Mouse (Mus musculus) intestine, embryonic 15.5 days (tissue): ENCODE results near the gene Fam129b. TPM values are rescaled to one million over a fixed set of nuclear protein-coding genes. Genes with fewer than 3 reads are reported as not detected.

Source experiments
- ATAC-seq: fragments of 200-750 bp; cut with Nextera tagmentation; 2 replicates; pipeline ENCODE4 v1.8.0; 2017; ENCODE audit warnings: moderate TSS enrichment, moderate library complexity
- H3K27ac ChIP-seq: fragments of 300-500 bp; sonication (generic); 2 replicates; pipeline ENCODE4 v1.5.1; 2015; ENCODE audit warnings: mild to moderate bottlenecking, inconsistent platforms
- H3K27me3 ChIP-seq: fragments of 300-500 bp; sonication (generic); replicated peaks from 2 replicates; pipeline ENCODE4 v1.6.1; 2015; ENCODE audit warnings: inconsistent platforms
- H3K36me3 ChIP-seq: fragments of 300-500 bp; sonication (generic); 2 replicates; pipeline ENCODE4 v1.6.1; 2015; ENCODE audit warnings: inconsistent platforms
- H3K4me1 ChIP-seq: fragments of 300-500 bp; sonication (generic); replicated peaks from 2 replicates; pipeline ENCODE4 v1.6.1; 2015; ENCODE audit warnings: inconsistent platforms
- H3K4me2 ChIP-seq: fragments of 300-500 bp; sonication (generic); replicated peaks from 2 replicates; pipeline ENCODE4 v1.6.1; 2015; ENCODE audit warnings: mild to moderate bottlenecking, inconsistent platforms
- H3K4me3 ChIP-seq: fragments of 300-500 bp; sonication (generic); replicated peaks from 2 replicates; pipeline ENCODE4 v1.5.1; 2015; ENCODE audit warnings: inconsistent platforms
- H3K9ac ChIP-seq: fragments of 300-500 bp; sonication (generic); 2 replicates; pipeline ENCODE4 v1.6.1; 2015; ENCODE audit warnings: inconsistent platforms
- H3K9me3 ChIP-seq: fragments of 300-500 bp; sonication (generic); 2 replicates; pipeline ENCODE4 v1.6.1; 2016; ENCODE audit warnings: inconsistent platforms
- WGBS: fragments of 180-500 bp; shearing (Covaris S2); methylation state at CpG from one replicate; pipeline ENCODE4 v1.1.7; 2015; 5-methylcytosine and 5-hydroxymethylcytosine counted together
- polyA plus RNA-seq: library from polyadenylated mRNA; unstranded; fragments of >200 nt; fragmentation: Nextera tagmentation; extraction: Ambion mirVana; gene quantifications from 2 replicates; pipeline ENCODE4 v1.2.1, GENCODE M21; 2015

Gene Fam129b
- polyA plus RNA-seq, 1 experiment from 2014 or later, result 40.4 TPM

GRCm38 (mm10) chr2:32964659-32965457 lies 88.9 kb downstream of the Fam129b start:
- H3K4me2 ChIP-seq, result peak overlapping the region; percentile 76; the same call in 1 of the 2 replicates
- H3K4me1 ChIP-seq, result peaks cover 33% of the 10 kb centered on the region
- H3K36me3 ChIP-seq, result peaks cover 19% of the 10 kb centered on the region
- no peak overlapping the region for H3K9ac ChIP-seq
- H3K27ac ChIP-seq, result peak overlapping the region; percentile 23; the same call in 1 of the 2 replicates
- ATAC-seq, result no peak
- 36% methylated on average over 10 of the region's 10 CpGs for whole genome bisulfite sequencing
- no peaks in the 10 kb centered on the region for H3K9me3 ChIP-seq
- H3K4me3 ChIP-seq, result no peak overlapping the region
- H3K27me3 ChIP-seq, result no peaks in the 10 kb centered on the region

DNA sequence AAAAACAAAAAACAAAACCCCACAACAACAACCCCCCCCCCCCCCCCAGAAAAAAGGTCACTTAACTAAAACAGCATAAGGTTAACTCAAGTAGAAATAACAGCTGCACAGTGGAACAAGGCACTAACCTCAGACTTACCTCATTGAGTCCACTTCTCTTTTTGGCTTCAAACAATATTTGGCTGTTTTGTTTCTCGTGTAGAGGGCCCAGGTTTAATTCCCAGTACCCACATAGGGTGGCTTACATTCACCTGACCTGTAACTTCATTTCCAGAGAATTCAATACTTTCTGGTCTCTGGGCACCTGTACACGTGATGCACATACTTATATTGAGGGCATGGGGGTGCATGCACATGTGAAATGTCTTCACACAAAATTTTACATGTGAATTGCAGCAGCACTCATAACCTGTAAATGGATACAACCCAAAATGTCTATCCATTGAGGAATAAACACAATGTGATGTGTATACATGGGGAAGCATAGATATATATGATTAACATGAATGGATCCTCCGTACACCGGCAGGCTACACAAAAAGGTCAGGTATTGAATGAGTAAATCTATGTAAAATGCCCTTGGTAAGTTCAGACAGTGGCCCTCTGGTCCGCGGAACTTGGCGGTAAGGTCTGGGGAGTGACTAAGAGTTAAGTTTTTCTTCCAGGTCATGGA lies 89.7 kb downstream of the Fam129b start:
- Histone ChIP-seq H3K27me3 (no peaks in the 10 kb centered on the region), H3K27ac (no peak overlapping the region; the same call in 1 of the 2 replicates), H3K4me2 (peak overlapping the region; percentile 86), H3K9me3 (no peaks in the 10 kb centered on the region), H3K9ac (no peak overlapping the region), H3K4me1 (peaks cover 29% of the 10 kb centered on the region), H3K36me3 (peaks cover 19% of the 10 kb centered on the region), H3K4me3 (no peak overlapping the region)
- no peak for ATAC-seq
- 16% methylated on average over 7 of the region's 7 CpGs for WGBS

DNA sequence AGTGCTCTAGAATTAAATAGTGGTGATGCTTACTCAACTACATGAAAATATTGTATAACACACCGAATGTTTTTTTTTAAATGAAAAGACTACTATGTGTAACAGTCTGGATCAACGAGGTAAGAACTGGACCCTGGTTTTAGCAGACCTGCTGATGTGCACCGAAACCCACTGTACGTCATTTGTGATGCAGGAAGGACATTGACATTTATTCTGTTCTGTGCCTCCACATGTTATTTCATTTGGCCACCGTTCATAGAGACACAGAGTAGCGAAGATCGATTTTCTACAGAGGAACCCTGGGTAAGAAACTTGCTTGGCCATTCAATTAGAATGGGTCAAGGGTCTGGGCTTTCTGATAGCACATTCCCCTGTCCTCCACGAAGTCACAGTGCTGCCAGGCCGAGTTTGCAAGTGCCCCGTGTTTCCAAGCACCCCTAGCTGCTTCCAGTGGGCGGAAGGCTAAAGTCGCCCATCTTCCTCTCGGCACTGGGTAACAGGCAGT lies 90.3 kb downstream of the Fam129b start:
- Histone ChIP-seq H3K9ac (peak overlapping the region; percentile 67), H3K36me3 (peaks cover 19% of the 10 kb centered on the region), H3K4me2 (peak overlapping the region; percentile 86), H3K9me3 (no peaks in the 10 kb centered on the region), H3K27me3 (no peaks in the 10 kb centered on the region), H3K4me1 (peaks cover 25% of the 10 kb centered on the region), H3K27ac (peak overlapping the region; percentile 97), H3K4me3 (peak overlapping the region; percentile 59)
- no peak for ATAC-seq
- 12% methylated on average over 13 of the region's 13 CpGs for WGBS

GRCm38 (mm10) chr2:32966689-32967631 lies 91.0 kb downstream of the Fam129b start:
- H3K27me3 ChIP-seq, result no peaks in the 10 kb centered on the region
- H3K9ac ChIP-seq, result peak overlapping the region; percentile 67
- WGBS, result under 1% methylated on average over 55 of the region's 55 CpGs
- no peaks in the 10 kb centered on the region for H3K9me3 ChIP-seq
- ATAC-seq, result peak; percentile 86
- peak overlapping the region; percentile 86 for H3K4me2 ChIP-seq
- H3K36me3 ChIP-seq, result peaks cover 19% of the 10 kb centered on the region
- peak overlapping the region; percentile 97 for H3K27ac ChIP-seq
- H3K4me3 ChIP-seq, result peak overlapping the region; percentile 59
- H3K4me1 ChIP-seq, result peaks cover 25% of the 10 kb centered on the region

GRCm38 (mm10) chr2:32968024-32968614 lies 92.2 kb downstream of the Fam129b start:
- Histone ChIP-seq H3K27me3 (no peaks in the 10 kb centered on the region), H3K4me1 (peaks cover 22% of the 10 kb centered on the region), H3K36me3 (peaks cover 17% of the 10 kb centered on the region), H3K9me3 (no peaks in the 10 kb centered on the region), H3K4me3 (no peak overlapping the region), H3K27ac (no peak overlapping the region), H3K9ac (no peak overlapping the region), H3K4me2 (no peak overlapping the region)
- 85% methylated on average over 9 of the region's 9 CpGs for WGBS
- no peak for ATAC-seq

DNA sequence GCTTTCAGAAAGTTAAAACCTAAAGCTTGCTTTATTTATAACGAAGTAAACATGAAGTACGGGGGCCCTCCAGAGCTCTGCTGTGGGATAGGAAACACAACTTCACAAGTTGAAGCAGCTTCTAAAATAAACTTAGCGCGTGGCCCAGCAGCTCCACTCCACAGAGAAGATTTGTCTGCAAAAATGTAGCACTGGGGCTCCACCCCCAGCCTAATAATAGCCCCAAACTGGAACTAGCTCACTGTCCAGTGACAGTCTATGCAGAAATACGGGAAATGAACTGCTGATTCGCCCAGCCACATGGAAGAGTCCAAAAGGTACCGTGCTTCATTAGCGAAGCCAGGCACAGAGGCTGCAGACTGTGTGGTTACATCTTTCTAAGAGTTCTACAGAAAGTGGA lies 93.4 kb downstream of the Fam129b start:
- H3K36me3 ChIP-seq, result peaks cover 5% of the 10 kb centered on the region
- ATAC-seq, result no peak
- H3K27me3 ChIP-seq, result no peaks in the 10 kb centered on the region
- H3K27ac ChIP-seq, result no peak overlapping the region
- peaks cover 12% of the 10 kb centered on the region for H3K4me1 ChIP-seq
- no peak overlapping the region for H3K9ac ChIP-seq
- WGBS, result 76% methylated on average over 8 of the region's 8 CpGs
- no peak overlapping the region for H3K4me3 ChIP-seq
- H3K4me2 ChIP-seq, result no peak overlapping the region
- no peaks in the 10 kb centered on the region for H3K9me3 ChIP-seq

- H3K27ac ChIP-seq, result no peak overlapping the region
- no peak for ATAC-seq
- 59% methylated on average over 9 of the region's 9 CpGs for WGBS
- H3K9ac ChIP-seq, result no peak overlapping the region
- H3K4me1 ChIP-seq, result peaks cover 7% of the 10 kb centered on the region
- H3K4me2 ChIP-seq, result no peak overlapping the region
- no peaks in the 10 kb centered on the region for H3K9me3 ChIP-seq
- H3K4me3 ChIP-seq, result no peak overlapping the region
- no peaks in the 10 kb centered on the region for H3K27me3 ChIP-seq
- no peaks in the 10 kb centered on the region for H3K36me3 ChIP-seq
Observed at GRCm38 (mm10) chr2:32971235-32971634, 95.3 kb downstream of the Fam129b start.

DNA sequence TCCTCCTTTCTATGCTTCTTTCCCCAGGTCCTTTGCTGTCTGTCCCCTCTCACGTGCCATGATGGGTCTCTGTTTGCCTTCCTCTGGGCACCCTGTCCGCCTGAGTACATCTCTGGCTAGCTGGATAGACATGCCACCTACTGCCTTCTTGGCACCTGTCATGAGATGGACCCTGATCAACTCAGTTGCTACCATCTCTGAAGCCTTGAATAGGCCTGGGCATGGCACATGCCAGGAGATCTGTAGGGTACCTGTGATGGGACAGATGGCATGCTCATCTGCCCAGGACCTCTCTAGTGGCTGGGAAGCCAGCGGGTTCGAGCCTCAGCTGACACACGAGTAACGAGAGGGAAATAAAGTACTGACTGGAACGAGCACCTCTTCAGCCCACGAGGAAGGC lies 98.3 kb downstream of the Fam129b start:
- no peak for ATAC-seq
- H3K9me3 ChIP-seq, result no peaks in the 10 kb centered on the region
- H3K27ac ChIP-seq, result no peak overlapping the region
- H3K9ac ChIP-seq, result no peak overlapping the region
- H3K4me3 ChIP-seq, result no peak overlapping the region
- no peaks in the 10 kb centered on the region for H3K36me3 ChIP-seq
- H3K27me3 ChIP-seq, result no peaks in the 10 kb centered on the region
- H3K4me1 ChIP-seq, result 0 out of 2 replicates have a peak, but pooled peaks cover 2% of the 10 kb centered on the region
- 92% methylated on average over 8 of the region's 8 CpGs for WGBS
- no peak overlapping the region for H3K4me2 ChIP-seq

Other genes starting within 250 kb of the Fam129b start
- gene Eng, start 229.5 kb upstream of the Fam129b start, polyA plus RNA-seq, result 62.6 and 63.2 TPM in 2 replicates
- 30.1 and 35.5 TPM in 2 replicates for gene Fpgs, start 172.0 kb upstream of the Fam129b start, polyA plus RNA-seq
- gene Cdk9, start 163.0 kb upstream of the Fam129b start, polyA plus RNA-seq, result 95.7 and 99.6 TPM in 2 replicates
- 27.8 and 28.6 TPM in 2 replicates for gene Sh2d3c, start 155.1 kb upstream of the Fam129b start, polyA plus RNA-seq
- 0.13 and 0.34 TPM in 2 replicates for gene 6330409D20Rik, start 135.1 kb upstream of the Fam129b start, polyA plus RNA-seq
- 61.4 and 64.2 TPM in 2 replicates for gene Tor2a, start 118.9 kb upstream of the Fam129b start, polyA plus RNA-seq
- gene Ttc16, start 100.5 kb upstream of the Fam129b start, polyA plus RNA-seq, result 0.18 and 0.29 TPM in 2 replicates
- 5.5 and 6.4 TPM in 2 replicates for gene Ptrh1, start 100.3 kb upstream of the Fam129b start, polyA plus RNA-seq
- gene Cfap157, start 91.7 kb upstream of the Fam129b start, polyA plus RNA-seq, result 0.26 and 0.61 TPM in 2 replicates
- gene Stxbp1, start 28.9 kb upstream of the Fam129b start, polyA plus RNA-seq, result 21.2 and 22.1 TPM in 2 replicates
- gene Rpl12, start 85.4 kb downstream of the Fam129b start, polyA plus RNA-seq, result 185 and 190 TPM in 2 replicates
- gene Lrsam1, start 85.5 kb downstream of the Fam129b start, polyA plus RNA-seq, result 7.2 and 7.7 TPM in 2 replicates
- 16.8 and 19.3 TPM in 2 replicates for gene Slc2a8, start 106.0 kb downstream of the Fam129b start, polyA plus RNA-seq